Mouse (Mus musculus) thymus, adult 2 months (tissue): Measurements from ENCODE around the gene Cdkl3. TPM values are rescaled to one million over a fixed set of nuclear protein-coding genes. Genes with fewer than 3 reads are reported as not detected.

Experiments
- DNase-seq: peaks from one replicate; pipeline ENCODE4 v3.0.0; 2021
- H3K27ac ChIP-seq: fragments of 200-500 bp; 2 replicates; pipeline ENCODE4 v1.5.1; 2012; ENCODE audit warnings: low read length, control low read depth; ENCODE audit not compliant: control insufficient read depth, insufficient read depth
- H3K27me3 ChIP-seq: fragments of 200-500 bp; 2 replicates; pipeline ENCODE4 v1.6.1; 2012; ENCODE audit warnings: mild to moderate bottlenecking, low read length, moderate library complexity, mixed read lengths; ENCODE audit not compliant: control insufficient read depth, insufficient read depth
- H3K36me3 ChIP-seq: fragments of 200-500 bp; 2 replicates; pipeline ENCODE4 v1.6.1; 2012; ENCODE audit warnings: mild to moderate bottlenecking, low read length, moderate library complexity; ENCODE audit not compliant: control insufficient read depth, insufficient read depth
- H3K4me1 ChIP-seq: fragments of 200-500 bp; replicated peaks from 2 replicates; pipeline ENCODE4 v1.6.1; 2012; ENCODE audit warnings: low read length; ENCODE audit not compliant: control insufficient read depth, insufficient read depth
- H3K4me3 ChIP-seq: fragments of 200-500 bp; 2 replicates; pipeline ENCODE4 v1.5.1; 2012; ENCODE audit warnings: mild to moderate bottlenecking, low read length, control low read depth, moderate library complexity; ENCODE audit not compliant: control insufficient read depth, insufficient read depth
- CTCF ChIP-seq: fragments of 200-500 bp; IDR thresholded peaks from 2 replicates; pipeline ENCODE4 v1.5.1; 2012; ENCODE audit warnings: mild to moderate bottlenecking, control low read depth, low read length, moderate library complexity, borderline replicate concordance; ENCODE audit not compliant: control insufficient read depth, poor library complexity, insufficient read depth; ENCODE audit errors: extremely low read depth
- POLR2A ChIP-seq: fragments of 200-500 bp; IDR thresholded peaks from 2 replicates; pipeline ENCODE4 v1.6.1; 2012; ENCODE audit warnings: mild to moderate bottlenecking, low read length, control low read depth, moderate library complexity; ENCODE audit not compliant: control insufficient read depth, poor library complexity, insufficient read depth; ENCODE audit errors: extremely low read depth
- WGBS: fragments of 180-500 bp; shearing (Covaris S2); methylation state at CpG from one replicate; pipeline ENCODE4 v1.1.7; 2018; 5-methylcytosine and 5-hydroxymethylcytosine counted together
- polyA plus RNA-seq: library from polyadenylated mRNA; depleted of rRNA; stranded (reverse); fragments of >200 nt; gene quantifications from 2 replicates; pipeline ENCODE4 v1.2.3, GENCODE M21; 2012; rRNA removed

The Cdkl3 gene
- polyA plus RNA-seq, 1 experiment: 3.1 TPM

DNA sequence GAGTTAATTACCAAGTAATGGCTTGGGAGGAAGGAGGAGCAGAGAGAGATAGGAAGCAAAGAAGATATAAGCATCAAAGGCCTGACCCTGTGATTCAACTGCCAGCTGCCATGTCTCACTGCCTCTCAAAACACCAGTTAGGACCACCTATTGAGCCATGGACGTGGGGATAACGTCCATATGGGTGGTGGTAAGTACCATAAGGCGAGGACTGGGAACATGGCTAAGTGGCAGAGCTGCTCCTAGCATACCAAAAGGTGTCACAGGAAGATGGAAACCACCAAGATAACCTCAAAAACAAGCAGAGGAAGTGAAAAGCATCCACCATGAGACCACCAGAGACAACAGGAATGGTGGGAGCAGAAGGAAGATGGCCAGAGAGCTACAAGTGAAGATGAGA lies 123.1 kb downstream of the Cdkl3 start:
- 39% methylated on average over 3 of the region's 3 CpGs for WGBS
- Histone ChIP-seq H3K27ac (no peak overlapping the region), H3K36me3 (peaks cover 28% of the 10 kb centered on the region), H3K4me3 (no peak overlapping the region), H3K4me1 (peaks cover 5% of the 10 kb centered on the region), H3K27me3 (no peaks in the 10 kb centered on the region)
- TF ChIP-seq CTCF: no peak
- no peak for TF ChIP-seq POLR2A
- no peak for DNase-seq

DNA sequence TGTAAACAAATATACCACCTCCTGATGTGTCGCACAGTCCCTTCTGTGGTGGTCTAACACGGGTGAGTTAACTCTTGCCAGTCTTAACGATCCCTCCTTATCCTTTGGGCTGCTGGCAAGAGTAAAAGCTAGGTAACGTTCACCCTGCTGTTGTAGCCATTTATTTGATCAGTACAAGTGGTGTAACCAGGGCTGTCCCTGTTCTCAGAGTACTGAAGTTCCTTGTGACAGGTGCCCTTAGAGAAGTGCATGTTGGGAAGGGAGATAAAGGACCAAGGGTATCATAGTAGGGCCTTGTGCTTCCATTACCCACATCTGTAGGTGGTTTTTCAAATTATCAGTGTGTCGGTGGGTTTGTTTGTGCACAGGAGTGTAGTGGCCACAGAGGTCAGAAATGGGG lies 123.7 kb downstream of the Cdkl3 start:
- no peaks in the 10 kb centered on the region for H3K27me3 ChIP-seq
- TF ChIP-seq POLR2A (no peak), CTCF (no peak)
- H3K4me1 ChIP-seq: peaks cover 5% of the 10 kb centered on the region
- H3K36me3 ChIP-seq: peaks cover 22% of the 10 kb centered on the region
- DNase-seq: no peak
- WGBS: 83% methylated on average over 5 of the region's 5 CpGs
- H3K27ac ChIP-seq: no peak overlapping the region
- no peak overlapping the region for H3K4me3 ChIP-seq

DNA sequence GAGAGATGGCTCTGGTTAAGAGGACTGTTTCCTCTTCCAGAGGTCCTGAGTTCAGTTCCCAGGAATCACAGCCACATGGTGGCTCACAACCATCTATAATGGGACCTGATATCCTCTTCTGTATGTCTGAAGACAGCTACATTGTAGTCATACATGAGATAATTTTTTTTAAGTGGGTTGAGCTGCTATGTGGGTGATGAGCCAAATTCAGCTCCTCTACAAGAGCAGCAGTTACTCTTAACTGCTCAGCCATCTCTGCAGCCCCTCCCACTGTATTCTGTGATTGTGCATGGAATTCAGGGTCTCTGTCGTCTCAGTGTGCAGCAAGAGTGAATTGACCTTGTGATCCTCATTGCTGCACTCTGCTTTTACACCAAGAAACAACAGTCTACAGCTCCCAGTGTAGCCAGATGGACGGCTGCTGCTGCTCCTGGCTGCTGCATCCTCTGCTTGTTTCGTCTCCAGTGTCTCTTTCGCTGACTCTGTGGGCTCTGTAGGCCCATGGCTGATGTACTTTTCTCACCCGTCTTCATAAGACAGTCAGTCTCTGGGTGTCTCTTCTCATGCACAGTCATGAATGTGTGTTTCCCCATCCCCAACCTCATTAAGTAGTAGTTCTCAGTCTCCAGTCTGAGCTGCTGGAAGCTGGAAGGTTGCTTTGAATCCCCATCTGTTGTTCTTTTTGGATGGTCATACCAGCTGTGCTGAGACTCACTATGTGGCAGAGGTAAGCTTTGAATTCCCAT lies 124.5 kb downstream of the Cdkl3 start:
- 94% methylated on average over 5 of the region's 5 CpGs for WGBS
- Histone ChIP-seq H3K4me1 (peaks cover 5% of the 10 kb centered on the region), H3K27ac (no peak overlapping the region), H3K27me3 (no peaks in the 10 kb centered on the region), H3K4me3 (no peak overlapping the region), H3K36me3 (peaks cover 17% of the 10 kb centered on the region)
- TF ChIP-seq CTCF: no peak
- DNase-seq: no peak

DNA sequence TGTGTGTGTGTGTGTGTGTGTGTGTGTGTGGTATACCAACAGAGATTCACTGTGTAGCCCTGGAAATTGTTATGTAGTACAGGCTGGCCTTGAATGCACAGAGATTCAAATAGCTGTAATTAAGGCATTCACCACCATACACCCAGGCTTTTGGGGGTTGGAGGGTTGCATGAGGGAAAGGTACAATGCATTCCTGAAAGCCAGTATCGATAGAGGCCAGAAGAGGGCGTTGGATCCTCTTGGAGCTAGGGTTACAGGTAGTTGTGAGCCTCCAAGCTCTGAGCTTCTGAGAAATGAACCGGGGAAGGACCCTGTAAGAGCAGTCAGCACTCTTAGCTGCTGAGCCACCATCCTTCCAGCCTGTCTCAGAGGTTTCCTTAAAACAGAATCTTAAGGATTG lies 125.2 kb downstream of the Cdkl3 start:
- TF ChIP-seq POLR2A (no peak), CTCF (no peak)
- Histone ChIP-seq H3K27me3 (no peaks in the 10 kb centered on the region), H3K4me3 (no peak overlapping the region), H3K36me3 (peaks cover 12% of the 10 kb centered on the region), H3K4me1 (peaks cover 5% of the 10 kb centered on the region), H3K27ac (no peak overlapping the region)
- WGBS: 36% methylated on average over 3 of the region's 3 CpGs
- peak; percentile 22 for DNase-seq

DNA sequence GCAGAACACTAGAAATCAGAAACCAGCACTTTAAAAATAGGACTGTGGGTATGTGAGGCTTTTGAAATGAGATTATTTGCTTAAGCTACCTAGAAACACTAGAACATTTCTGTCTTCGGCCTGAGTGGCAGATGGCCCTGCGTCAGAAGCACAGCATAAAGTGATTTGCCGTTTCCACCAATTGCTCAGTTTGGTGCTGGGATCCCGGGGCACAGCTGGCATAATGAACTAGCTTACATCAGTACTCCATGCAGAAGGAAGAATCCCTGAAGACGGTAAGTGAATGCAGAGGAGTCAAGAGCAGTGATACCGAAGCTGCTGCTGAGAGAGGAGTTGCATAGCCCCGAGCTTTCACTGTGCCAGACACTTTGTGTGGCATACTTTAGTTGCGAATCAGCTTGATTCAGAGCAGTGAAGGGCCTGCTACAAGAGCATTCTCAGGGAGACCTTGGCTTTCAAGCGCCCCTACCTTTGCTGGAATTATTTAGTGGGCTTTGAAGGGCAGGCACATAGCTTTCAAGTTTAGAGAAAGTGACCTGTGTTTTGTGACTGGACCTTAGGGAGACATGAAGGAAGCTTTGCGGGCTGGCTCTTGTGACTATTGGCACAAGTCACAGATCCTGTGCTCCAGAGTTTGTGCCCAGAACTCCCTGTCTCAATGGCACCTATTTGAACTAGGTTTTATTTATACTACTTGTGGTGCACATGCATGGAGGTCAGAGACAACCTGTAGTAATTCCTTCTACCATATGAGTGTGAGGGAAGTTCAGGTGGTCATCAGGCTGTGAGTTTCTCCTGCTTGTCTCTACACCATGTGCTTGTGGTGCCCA lies 125.8 kb downstream of the Cdkl3 start:
- no peaks in the 10 kb centered on the region for H3K27me3 ChIP-seq
- no peak for DNase-seq
- peaks cover 6% of the 10 kb centered on the region for H3K36me3 ChIP-seq
- no peak overlapping the region for H3K4me3 ChIP-seq
- whole genome bisulfite sequencing: 85% methylated on average over 10 of the region's 10 CpGs
- H3K27ac ChIP-seq: no peak overlapping the region; the same call in 1 of the 2 replicates
- H3K4me1 ChIP-seq: peaks cover 5% of the 10 kb centered on the region
- TF ChIP-seq CTCF: no peak
- TF ChIP-seq POLR2A: no peak

DNA sequence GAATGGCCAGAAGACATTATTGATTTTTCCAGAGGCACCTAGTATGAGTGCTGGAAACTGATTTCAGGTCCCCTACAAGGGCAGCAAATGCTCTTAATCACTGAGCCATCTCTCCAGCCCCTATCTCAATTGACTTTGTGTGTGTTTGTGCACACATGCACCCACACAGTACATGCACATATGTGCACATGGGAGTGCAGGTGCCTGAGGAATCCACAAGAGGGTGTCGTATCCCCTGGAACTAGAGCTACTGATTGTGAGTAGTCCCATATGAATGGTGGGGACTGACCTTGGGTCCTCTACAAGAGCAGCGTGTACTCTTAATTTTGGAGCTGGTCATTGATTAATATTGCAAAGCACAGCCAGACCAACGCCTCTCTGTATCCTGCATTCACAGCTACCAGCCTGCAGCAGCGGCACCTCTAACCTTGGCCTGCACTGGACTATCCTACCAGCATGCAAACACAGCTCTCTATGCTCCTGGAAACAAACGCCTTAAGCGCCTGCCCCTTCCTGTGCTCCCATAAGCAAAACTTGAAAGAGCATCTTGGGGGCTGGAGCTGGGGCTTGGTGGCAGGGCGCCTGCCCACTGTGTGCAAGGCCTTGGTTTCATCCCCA lies 126.5 kb downstream of the Cdkl3 start:
- no peak overlapping the region for H3K4me3 ChIP-seq
- WGBS: 93% methylated on average over 7 of the region's 7 CpGs
- no peaks in the 10 kb centered on the region for H3K27me3 ChIP-seq
- H3K4me1 ChIP-seq: peaks cover 5% of the 10 kb centered on the region
- H3K27ac ChIP-seq: no peak overlapping the region
- no peaks in the 10 kb centered on the region for H3K36me3 ChIP-seq
- no peak for TF ChIP-seq CTCF
- TF ChIP-seq POLR2A: no peak
- DNase-seq: no peak

Other genes with a start within 250 kb of the Cdkl3 start
- gene Sec24a, start 240.6 kb upstream of the Cdkl3 start, polyA plus RNA-seq: 15.6 and 21.1 TPM in 2 replicates
- 17.8 and 18.4 TPM in 2 replicates for gene Sar1b, start 240.5 kb upstream of the Cdkl3 start, polyA plus RNA-seq
- 45.1 and 56.5 TPM in 2 replicates for gene Jade2, start 146.6 kb upstream of the Cdkl3 start, polyA plus RNA-seq
- 89.3 and 92.4 TPM in 2 replicates for gene Cdkn2aipnl, start 36.6 kb upstream of the Cdkl3 start, polyA plus RNA-seq
- 63.9 and 72.5 TPM in 2 replicates for gene Ube2b, start 3.5 kb upstream of the Cdkl3 start, polyA plus RNA-seq
- gene Ppp2ca, start 94.5 kb downstream of the Cdkl3 start, polyA plus RNA-seq: 51.0 and 54.7 TPM in 2 replicates
- not detected in 2 replicates for gene Olfr1373, start 141.3 kb downstream of the Cdkl3 start, polyA plus RNA-seq
- gene Olfr1371, start 209.8 kb downstream of the Cdkl3 start, polyA plus RNA-seq: 0.15 TPM in 1 of 2 replicates, not detected in the other
- 35.1 and 35.9 TPM in 2 replicates for gene Skp1a, start 227.8 kb downstream of the Cdkl3 start, polyA plus RNA-seq